Mouse (Mus musculus) adrenal gland, adult 8-10 months (tissue): ENCODE data around the gene Ppp1r13b. TPM values are rescaled to one million over a fixed set of nuclear protein-coding genes. Genes with fewer than 3 reads are reported as not detected.
A peak's percentile ranks its signal among the peaks of the same experiment; 100 is the strongest.
"Not testable (repeated sequence)": the region's sequence is repeated elsewhere in the genome, so short reads cannot be mapped to it uniquely, and the experiment has no call there.

ENCODE experiments used
- DNase-seq: peaks from one replicate; pipeline ENCODE4 v3.0.0; 2022
- total RNA-seq, 4 experiments: library from RNA; stranded (reverse); gene quantifications; 2 replicates each; pipeline ENCODE4 v1.2.4; 2022

The Ppp1r13b gene
- 10 to 100 TPM; 16.0 to 26.6 (median 18.7) TPM for total RNA-seq

- DNase-seq = peak; percentile 85
Measured at GRCm38 (mm10) chr12:111907970-111908681, at the start of gene Ppp1r13b. Gene Ppp1r13b, minus strand, starts transcription at chr12:111908110.

GRCm38 (mm10) chr12:111956173-111956572 lies 48.3 kb upstream of the Ppp1r13b start:
- no peak for DNase-seq

- no peak for DNase-seq
Measured at GRCm38 (mm10) chr12:111951701-111952100, 43.8 kb upstream of the Ppp1r13b start.

- no peak for DNase-seq
Measured at GRCm38 (mm10) chr12:111950486-111950885, 42.6 kb upstream of the Ppp1r13b start.

GRCm38 (mm10) chr12:111946716-111947115 lies 38.8 kb upstream of the Ppp1r13b start:
- DNase-seq = peak; percentile 53

- DNase-seq = not testable (repeated sequence)
Measured at GRCm38 (mm10) chr12:111945765-111946655, 38.1 kb upstream of the Ppp1r13b start.

GRCm38 (mm10) chr12:111945115-111945514 lies 37.2 kb upstream of the Ppp1r13b start:
- no peak for DNase-seq

- not testable (repeated sequence) for DNase-seq
Measured at GRCm38 (mm10) chr12:111944065-111944987, 36.4 kb upstream of the Ppp1r13b start.

GRCm38 (mm10) chr12:111943421-111944064 lies 35.6 kb upstream of the Ppp1r13b start:
- DNase-seq = no peak

GRCm38 (mm10) chr12:111938623-111939177 lies 30.8 kb upstream of the Ppp1r13b start:
- DNase-seq = no peak

GRCm38 (mm10) chr12:111936706-111937550 lies 29.0 kb upstream of the Ppp1r13b start:
- DNase-seq = no peak

- DNase-seq = no peak
Measured at GRCm38 (mm10) chr12:111933971-111934370, 26.1 kb upstream of the Ppp1r13b start.

GRCm38 (mm10) chr12:111933032-111933704 lies 25.3 kb upstream of the Ppp1r13b start:
- peak; percentile 64 for DNase-seq

GRCm38 (mm10) chr12:111932513-111932912 lies 24.6 kb upstream of the Ppp1r13b start:
- DNase-seq = no peak

- DNase-seq = no peak
Measured at GRCm38 (mm10) chr12:111931411-111932025, 23.6 kb upstream of the Ppp1r13b start.

GRCm38 (mm10) chr12:111928411-111928966 lies 20.6 kb upstream of the Ppp1r13b start:
- DNase-seq = no peak

- DNase-seq = no peak
Measured at GRCm38 (mm10) chr12:111927338-111927737, 19.4 kb upstream of the Ppp1r13b start.

GRCm38 (mm10) chr12:111923117-111923516 lies 15.2 kb upstream of the Ppp1r13b start:
- no peak for DNase-seq

- DNase-seq = no peak
Measured at GRCm38 (mm10) chr12:111920046-111920445, 12.1 kb upstream of the Ppp1r13b start.
